Mouse (Mus musculus): ENCODE results near the gene Rb1.

The Rb1 gene

DNA sequence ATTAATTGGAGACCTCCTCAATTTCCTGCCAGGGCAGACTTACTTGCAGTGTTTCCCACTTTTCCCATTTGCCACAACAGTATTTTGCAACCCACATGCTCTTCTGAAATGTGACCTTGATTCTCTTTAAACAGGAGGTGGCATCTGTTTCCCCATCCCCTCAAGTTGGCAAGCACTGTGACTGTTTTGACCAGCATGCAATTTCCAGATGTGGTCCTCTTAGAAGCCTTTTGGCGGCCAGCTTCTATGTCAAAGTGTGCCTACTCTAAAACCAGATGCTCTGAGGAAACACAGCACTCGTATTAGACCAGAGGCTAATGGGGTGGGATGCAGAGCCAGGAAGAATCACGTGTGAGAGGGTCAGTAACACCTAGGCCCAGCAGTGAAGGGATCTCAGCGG, 67.4 kb downstream of the Rb1 start:
- DNase-seq = no peak

DNA sequence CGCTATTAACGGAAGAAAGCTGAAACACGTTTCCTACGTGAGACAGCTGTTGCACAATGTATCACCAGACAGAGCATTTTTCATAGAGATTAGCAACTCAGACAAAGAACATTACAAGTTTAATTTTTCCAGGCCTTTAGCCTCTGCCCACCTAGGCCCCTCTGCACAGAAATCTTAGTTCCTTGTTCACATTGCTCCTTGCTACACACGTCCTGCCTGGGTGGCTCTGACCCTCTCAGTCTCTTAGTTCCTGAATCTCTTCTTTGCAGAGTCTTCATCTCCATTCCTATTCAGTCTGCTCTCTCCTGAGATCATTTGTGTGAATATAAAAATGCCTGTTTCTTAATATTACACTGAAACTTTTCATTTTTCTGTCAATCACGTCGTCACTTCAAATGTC, 68.3 kb downstream of the Rb1 start:
- DNase-seq = no peak

DNA sequence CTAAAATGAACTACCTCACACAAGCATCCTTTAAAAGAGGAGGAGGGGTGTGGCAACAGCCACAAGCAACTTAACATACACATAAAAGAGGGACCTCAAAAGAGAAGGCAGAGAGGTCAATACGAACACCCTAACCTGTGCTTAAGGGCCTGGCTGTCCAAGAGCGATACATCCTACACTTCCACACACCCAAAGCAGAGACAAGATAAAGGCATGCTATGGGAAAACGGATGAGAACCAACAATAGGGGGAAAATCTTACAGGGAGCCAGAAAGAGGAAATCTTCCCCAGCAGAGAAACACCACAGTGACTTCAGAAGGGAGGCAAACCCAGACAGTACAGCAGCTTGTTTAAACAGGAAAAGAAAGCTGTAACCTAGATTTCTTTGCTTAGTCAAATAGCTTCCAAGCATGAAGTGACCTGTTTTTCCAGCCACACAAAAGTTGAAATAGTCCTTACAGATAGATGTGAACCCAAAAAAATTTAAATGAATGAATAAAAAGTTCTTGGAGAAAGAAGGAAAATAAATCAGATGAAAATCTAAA, 70.1 kb downstream of the Rb1 start:
- DNase-seq = peak in 1 of 2 experiments; percentile 26

DNA sequence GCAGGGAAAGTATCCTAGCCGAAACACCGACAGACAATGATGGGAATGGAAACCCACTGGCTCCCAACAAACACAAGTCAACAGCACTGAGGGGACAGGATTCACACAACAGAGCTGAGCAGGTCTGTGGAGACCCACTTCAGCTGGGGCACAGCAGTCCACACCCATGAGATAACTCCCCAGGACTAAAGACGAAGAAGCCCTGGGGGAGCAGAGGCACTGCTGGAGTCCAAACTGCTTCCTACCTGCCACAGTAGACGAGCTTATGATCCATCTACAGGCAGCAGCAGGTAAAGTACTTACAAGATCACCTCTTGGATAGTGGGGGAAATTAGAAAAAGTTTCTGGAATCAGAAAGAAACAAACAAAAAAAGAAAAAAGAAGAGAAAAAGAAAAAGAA, 71.2 kb downstream of the Rb1 start:
- DNase-seq = no peak

DNA sequence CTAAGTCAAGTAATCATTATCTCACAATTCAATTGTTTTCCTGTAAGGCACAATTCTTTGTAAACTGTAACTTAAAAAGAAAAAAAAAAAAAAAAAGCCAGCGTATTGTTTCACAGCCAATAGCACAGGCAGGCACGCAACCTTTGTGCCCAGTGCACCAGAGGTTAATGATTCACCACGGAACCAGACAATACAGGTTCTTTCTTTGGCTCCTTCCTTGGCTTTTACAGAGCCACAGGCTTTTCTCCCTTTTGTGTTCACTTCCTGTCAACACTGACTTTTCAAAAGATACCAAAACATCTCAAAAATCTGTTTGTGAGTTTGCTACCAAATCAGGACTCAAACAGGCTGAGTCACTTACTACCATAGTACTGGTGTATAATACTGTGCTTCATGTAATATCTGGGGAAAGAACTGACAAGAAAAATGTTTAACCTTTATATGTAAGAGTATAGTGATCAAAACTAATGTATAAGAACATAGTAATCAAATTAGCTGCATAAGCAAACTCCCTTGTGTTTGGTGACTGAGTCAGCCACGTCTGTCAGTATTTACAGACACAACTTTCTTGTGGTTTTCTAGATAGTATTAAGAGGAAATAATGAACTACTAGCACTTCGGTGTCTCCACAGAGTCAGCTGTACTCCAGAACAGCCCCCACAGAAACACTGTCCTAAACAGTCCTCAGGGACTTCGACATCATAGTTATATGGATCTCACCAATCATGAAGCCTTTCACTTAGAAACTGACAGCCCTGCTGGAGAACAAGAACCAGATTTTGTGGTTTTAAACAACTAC, 72.0 kb downstream of the Rb1 start:
- DNase-seq = no peak

DNA sequence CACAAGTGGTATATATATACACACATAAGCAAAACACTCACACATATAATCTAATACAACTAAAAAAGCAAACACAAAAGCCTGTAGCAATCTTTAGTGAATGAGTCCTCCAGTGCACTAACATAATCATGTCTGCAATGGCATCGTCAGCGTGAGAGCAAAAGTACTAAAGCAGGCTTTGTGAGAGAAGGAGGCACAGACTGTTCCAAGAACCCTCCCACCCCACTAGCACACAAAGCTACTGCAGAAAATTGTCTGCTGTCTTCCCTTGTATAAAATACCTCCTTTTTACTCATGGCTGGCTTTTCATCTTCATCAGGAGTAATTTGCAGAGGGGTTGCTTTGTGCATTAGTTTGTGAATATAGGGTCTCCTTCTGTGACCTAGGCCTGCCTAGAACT, 73.3 kb downstream of the Rb1 start:
- DNase-seq = no peak

DNA sequence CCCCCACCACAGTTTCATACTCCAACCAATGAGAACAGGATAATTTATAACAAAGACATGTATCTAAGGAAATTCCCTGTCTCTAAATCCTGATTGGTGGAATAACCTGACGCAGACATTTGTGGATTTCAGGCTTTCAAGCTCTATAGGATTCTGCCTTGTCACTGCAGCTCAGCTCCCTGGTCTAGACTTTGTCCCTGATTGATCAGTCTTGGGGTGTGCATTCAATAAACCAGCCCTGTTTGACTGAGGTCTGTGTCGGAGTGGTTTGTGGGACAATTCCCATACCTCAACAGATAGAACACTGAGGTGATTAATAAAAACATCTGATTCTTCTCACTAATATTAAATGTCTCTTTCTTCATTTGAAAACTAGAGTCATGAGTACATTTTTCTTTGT, 75.6 kb downstream of the Rb1 start:
- DNase-seq = no peak

DNA sequence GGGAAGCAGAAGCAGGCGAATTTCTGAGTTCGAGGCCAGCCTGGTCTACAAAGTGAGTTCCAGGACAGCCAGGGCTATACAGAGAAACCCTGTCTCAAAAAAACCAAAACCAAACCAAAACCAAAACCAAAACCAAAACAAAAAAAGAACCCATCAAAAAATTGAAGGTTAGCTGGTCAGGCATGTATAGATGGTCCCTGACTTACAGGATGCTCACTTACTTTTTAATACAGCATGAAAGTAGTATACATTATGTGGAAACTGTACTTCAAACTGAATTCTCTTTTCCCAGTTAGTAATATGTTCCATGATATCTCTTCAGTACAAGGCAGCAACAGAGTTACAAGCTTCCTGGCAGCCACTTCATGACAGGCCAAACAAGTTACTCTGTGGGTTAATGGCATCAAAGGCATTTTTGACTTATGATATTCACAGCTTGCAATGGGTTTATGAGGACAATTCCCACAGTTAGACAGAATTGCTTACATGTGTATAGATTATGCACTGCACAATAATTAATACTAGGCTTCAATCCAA, 81.5 kb downstream of the Rb1 start:
- DNase-seq = no peak

DNA sequence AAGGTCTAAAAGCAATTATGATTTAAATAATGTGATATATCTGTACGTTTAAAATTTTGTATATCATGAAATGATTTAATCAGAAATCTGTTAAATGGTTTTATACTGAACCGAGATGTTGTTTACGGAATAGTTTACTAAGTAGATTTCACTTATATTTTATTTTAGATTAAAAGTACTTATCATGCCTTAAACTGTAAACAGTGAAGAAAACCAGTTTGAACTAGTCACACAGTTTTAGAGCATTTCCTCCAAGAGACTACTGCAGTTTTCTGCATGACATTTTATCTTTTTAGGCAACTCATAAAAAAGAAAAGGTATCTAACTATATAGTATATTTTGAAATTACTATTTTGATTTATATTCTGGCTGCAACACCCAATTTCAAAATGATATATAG, 85.8 kb downstream of the Rb1 start:
- no peak for DNase-seq

DNA sequence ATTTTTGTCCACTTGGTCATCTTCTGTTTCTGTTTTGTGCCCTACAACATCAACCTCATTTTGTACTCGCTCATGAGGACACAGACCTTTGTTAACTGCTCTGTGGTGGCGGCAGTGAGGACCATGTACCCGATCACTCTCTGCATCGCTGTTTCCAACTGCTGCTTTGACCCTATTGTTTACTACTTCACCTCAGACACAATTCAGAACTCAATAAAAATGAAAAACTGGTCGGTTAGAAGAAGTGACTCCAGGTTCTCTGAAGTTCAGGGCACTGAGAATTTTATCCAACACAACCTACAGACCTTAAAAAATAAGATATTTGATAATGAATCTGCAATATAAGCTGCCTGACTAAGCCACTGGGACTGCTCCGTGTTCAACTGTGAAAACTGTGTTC, 86.3 kb downstream of the Rb1 start:
- DNase-seq = peak in 1 of 2 experiments; percentile 20

DNA sequence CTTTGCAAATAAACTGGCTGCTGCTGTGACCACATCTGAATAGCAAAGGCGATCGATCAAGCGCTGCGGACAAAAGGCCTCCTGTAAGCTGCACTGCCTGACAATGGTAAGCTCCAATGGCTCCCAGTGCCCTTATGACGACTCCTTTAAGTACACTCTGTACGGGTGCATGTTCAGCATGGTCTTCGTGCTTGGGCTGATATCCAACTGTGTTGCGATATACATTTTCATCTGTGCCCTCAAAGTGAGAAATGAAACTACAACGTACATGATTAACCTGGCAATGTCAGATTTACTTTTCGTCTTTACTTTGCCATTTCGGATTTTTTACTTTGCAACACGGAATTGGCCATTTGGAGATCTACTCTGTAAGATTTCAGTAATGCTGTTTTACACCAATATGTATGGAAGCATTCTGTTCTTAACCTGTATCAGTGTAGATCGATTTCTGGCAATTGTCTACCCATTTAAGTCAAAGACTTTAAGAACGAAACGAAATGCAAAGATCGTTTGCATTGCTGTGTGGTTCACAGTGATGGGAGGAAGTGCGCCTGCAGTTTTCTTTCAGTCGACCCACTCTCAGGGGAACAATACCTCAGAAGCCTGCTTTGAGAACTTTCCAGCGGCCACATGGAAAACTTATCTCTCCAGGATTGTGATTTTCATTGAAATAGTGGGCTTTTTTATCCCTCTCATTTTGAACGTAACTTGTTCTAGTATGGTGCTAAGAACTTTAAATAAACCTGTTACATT, 86.9 kb downstream of the Rb1 start:
- DNase-seq = peak; percentile 33 to 51

DNA sequence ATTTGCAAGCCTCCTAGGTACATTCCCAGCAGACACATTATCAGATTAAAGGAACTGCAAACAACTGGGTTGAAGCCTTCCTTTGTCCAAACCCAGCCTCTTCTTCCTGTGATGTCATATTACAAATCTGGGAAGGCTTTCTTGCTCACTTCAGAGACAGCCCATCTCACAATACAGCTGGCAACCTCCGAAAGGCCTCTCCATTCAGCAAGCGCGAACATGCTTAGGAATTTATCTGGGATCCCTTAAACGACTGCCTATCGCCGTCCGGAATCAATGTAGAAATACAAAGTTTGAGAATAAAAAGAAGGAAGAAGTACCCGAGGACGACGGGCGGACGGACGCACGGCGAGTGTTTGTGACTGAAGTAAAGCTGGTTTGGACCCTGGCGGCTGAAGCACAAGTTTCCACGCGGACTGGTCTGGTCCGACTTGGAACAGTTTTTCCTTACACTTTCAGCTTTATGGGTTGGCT, 87.7 kb downstream of the Rb1 start, which contains the start of gene Lpar6:
Gene Lpar6, plus strand, starts transcription at position 48 of the 474 bp plus-strand sequence.
- peak; percentile 27 to 58 for DNase-seq

DNA sequence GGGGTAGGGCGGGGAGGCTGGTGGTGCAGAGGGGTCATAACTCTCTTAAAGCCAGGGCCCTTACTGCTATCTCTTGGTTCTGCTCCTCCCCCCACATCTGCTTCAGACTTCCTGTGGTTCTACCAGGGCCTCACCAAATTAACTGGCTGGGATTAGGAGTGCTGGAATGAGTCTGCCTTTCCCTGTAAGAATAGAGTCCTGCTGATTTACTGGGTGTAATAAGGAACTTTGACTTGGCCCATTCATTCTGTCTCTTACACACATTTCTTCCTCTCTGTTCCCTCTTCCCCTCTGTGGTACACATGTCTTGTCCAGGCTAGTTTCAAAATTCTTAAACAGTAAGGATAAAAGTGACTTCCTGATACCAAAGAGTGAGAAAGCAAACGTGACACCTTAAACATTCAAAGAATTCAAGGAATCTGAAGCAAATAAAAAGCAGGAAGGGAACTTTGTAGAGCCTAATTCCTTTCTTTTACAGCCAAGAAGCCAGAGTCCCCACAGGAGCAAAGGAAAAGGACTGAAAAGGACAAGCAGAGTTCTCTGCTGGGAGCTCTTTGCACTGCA, 91.1 kb downstream of the Rb1 start:
- no peak for DNase-seq

DNA sequence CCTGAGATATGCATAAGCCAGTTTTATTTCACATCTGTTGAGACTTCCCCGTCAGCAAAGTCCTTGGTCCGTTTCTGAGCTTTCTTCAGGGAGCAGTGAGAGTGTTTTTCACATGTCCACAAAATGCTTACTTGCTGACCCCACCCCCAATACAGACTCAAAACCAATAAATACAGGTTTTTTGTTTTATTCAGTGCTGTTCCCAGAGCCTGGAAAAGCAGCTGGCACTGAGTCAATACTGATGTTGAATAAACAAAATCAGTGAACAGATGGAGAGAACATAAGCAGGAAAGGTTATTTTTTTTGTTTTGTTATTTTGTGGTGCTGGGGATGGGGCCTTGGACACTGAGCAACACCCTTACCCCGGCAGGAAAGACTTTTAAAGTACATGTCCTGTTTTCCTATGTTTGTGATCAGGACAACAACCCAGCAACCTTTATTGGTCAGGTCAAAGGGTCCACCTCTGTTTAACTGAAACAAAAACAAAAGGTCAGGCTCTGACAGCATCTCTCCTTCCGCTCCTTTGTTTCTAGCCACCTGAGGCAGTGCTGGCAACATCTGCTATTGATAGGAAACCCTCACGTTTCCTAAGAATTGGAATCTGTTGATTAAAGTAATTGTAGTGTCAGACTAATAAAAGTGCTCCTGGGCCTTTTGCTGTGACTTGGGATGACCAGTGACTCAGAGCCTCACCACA, 94.2 kb downstream of the Rb1 start:
- DNase-seq = no peak

DNA sequence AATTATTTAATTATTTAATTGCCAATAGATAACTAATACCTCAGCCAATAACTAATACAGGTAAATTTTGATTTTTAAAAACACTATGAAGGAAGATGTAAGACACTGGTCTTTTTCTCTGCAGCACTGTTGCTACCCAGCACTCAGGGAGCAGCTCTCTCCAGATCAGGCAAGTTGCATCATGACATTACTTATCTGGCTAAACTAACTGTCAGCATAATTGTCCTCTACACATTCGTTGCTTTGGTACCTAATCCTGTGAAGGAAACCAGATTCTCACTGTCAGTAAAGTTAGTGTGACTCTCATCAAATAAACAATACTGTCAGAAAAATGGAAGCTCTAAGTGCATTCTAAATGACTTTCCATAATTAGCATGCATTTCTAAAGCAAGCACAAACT, 98.8 kb downstream of the Rb1 start:
- no peak for DNase-seq

DNA sequence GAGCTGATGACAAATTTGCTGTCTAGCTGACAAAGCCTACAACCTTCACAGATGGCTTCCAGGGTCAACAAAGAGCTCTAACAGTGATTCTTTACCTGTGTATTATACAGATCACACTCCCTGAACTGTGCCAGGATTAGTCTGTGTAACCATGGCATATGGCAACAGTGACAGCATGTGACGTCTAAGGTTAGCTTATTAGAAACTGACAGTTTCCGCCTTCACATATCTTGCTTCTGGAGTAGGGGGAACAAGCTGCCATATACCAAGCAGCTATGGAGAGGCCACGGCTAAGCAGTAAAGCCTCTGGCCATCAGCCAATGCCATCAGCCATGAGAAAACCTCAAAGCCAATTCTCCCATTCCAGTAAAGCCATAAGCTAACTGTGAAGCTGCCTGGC, 99.3 kb downstream of the Rb1 start:
- no peak for DNase-seq

DNA sequence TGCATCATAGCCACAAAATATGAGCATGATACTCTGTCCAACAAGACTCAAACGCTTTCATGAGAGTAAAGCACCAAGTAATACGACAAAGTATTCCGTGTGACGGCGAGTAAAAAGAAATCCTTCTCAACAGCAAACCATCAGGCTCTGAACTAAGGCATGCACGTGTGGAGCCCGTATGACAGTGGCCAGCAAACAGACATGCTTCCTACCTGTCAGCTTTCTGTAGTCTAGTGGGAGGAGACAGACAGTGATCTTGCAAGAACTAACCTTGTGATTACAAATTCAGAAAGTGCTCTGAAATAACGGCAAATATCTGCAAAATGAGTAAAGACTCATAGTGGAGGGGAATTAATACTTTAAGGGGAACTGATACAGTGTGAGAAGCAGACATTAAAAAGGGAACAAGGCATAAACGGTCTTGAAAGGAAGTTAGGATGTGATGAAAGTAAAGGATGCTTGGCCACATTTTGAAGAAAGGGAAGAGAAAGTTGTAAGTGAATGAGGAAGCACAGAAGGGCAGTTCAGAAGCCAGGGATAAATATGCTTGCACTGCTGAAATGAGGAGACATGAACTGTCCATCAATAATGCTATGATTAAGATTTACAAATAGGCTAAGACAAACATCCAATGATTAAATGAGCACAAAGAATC, 103.2 kb downstream of the Rb1 start:
- no peak for DNase-seq

DNA sequence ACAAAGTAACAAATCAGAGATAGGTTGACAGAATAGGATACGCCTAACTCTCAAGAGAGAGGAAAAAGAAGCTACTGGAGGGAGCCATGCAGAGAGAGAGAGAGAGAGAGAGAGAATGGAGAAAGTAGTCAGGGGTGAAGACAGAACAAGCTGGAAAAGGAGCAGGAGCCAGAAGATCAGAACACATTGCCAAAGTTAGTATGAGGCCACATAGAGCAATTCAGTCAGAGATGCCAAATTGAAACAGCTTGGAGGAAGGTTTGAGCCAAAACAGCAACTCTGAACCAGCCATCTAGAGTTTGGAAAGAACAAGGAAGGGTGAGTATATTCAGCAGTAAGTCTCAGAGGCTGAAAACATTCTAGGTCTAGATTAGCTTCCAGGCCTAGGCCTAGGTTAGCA, 108.6 kb downstream of the Rb1 start:
- no peak for DNase-seq

DNA sequence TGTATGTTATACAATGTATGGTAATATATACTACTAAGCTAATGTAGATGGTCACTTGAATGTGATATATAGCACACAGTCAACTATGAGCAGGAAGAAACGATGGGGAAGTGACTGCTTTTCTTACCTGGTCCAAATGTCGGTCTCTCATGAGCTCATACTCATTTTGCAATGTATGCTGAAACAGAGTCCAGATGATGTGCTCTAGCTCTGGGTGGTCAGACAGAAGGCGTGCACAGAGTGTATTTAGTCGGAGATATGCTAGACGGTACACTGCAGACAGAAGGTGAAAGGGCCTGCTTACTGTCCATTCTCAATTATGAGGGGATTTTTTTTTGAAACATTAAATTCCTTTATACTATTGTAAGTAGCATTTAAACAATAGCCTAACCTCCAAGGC, 114.1 kb downstream of the Rb1 start:
- DNase-seq = no peak

DNA sequence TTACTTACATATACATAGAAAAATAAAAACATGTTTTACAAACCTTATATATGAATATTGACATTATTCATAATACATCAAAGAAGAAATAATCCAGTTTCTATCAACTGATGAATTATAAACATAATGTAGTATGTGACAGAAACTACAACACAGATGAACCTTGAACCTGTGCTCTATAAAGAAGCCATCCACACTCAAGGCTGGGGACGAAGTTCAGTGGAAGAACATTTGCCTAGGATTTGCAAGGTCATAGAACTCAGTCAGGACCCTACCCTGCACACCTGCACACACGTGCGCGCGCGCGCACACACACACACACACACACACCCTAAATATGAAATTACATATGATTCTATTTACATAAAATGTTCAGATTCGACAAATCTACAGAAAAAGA, 115.4 kb downstream of the Rb1 start:
- no peak for DNase-seq

DNA sequence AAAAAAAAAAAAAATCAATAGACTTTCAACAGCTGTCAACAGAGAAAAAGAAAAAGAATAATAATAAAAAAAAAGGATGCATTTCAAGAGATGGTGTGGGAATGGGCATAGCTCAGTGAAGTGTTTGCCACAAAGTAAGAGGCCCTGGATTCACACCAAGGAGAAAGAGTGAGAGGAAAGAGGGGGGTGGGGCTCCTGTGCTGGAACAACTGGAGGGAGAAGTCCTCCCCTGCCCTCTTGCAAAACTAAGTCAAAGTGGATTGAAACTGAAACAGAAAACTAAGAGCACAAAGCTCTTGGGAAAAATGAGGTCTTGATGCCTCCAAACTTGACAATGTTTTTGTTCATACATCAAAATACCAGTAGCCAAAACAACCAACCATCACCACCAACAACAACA, 116.4 kb downstream of the Rb1 start:
- DNase-seq = no peak

DNA sequence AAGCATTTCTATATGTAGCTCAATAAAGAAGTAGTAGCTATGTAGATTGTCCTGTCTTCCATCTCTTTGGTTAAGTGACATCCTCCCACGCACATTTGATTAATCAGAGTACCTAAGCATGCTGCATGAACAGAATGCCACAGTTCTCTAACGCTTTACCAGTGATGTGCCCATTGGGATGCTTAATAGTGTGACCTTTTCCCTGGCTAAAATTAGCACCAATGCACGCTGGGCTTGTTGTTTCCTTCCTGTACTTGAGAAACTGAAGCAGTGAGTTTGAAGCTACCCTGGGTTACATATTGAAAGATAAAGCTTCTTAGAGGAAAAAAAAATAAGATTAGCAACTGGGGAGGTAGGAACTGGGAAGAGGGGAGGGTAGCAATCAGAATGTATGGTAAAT, 121.6 kb downstream of the Rb1 start:
- no peak for DNase-seq
